In genomic region chrX:99291965-99292364, GRCm38 (mm10) we compare ENCODE assay signal across 10 mouse cellular contexts.
DNase-seq lines count a peak whose midpoint lies in the region; ATAC-seq and TF ChIP-seq lines count a peak whose summit lies in the region.
"Had no signal": no experiment of that assay in that cellular context is flagged by ENCODE, and none has a peak within 500 bp of the region (broad histone marks: within the 10 kb centered on the region; RNA-seq: fewer than 3 reads in every experiment).

No protein-coding gene starts in this region.

- peaks cover 3% of the 10 kb centered on the region for H3K36me3 ChIP-seq in heart, adult 2 months (ENCODE audit: control insufficient read depth, insufficient read depth, low read length)
- H3K36me3 ChIP-seq in kidney, embryonic 16.5 days (ENCODE audit: insufficient read depth, low read length): no peaks in the 10 kb centered on the region
- H3K36me3 ChIP-seq in embryonic facial prominence, embryonic 10.5 days (replicated peaks): no peaks in the 10 kb centered on the region
- no peaks in the 10 kb centered on the region for H3K36me3 ChIP-seq in limb, embryonic 13.5 days

- H3K4me2 ChIP-seq in kidney, embryonic 16.5 days (replicated peaks; ENCODE audit: low read depth, low read length): no peak overlapping the region
- no peak overlapping the region for H3K4me2 ChIP-seq in limb, embryonic 13.5 days (replicated peaks)

- ATAC-seq in kidney, embryonic 16.5 days (ENCODE audit: low FRiP score, low TSS enrichment): peak; percentile 71
- 0 out of 2 replicates have a peak, but pooled peaks have one; percentile 22 for ATAC-seq in limb, embryonic 13.5 days (ENCODE audit: low FRiP score, low read depth)

- TF ChIP-seq EP300 in heart, adult 2 months (IDR thresholded peaks at IDR 0.05; ENCODE audit: insufficient read depth, low read depth, low read length): no peak

- intact Hi-C loops in heart, adult 2 months (cut with DNase I): loop anchor here (2.0 kb wide), 1 partner anchor 59 kb away; no protein-coding TSS in a partner anchor

- no peaks in the 10 kb centered on the region for H3K27me3 ChIP-seq in heart, adult 2 months (ENCODE audit: control insufficient read depth, insufficient read depth, low read length)
- H3K27me3 ChIP-seq in kidney, embryonic 16.5 days (ENCODE audit: insufficient read depth, low read length): peaks cover 54% of the 10 kb centered on the region
- H3K27me3 ChIP-seq in embryonic facial prominence, embryonic 10.5 days (replicated peaks; ENCODE audit: low read depth, poor library complexity, severe bottlenecking): peaks cover 100% of the 10 kb centered on the region
- peaks cover 85% of the 10 kb centered on the region for H3K27me3 ChIP-seq in limb, embryonic 13.5 days
- H3K27me3 ChIP-seq: Patski had no signal

- WGBS in heart, adult 2 months: 42% methylated on average over 5 of the region's 5 CpGs
- WGBS in kidney, embryonic 16.5 days: 35% methylated on average over 5 of the region's 5 CpGs
- 64% methylated on average over 5 of the region's 5 CpGs for WGBS in embryonic facial prominence, embryonic 10.5 days
- 60% methylated on average over 5 of the region's 5 CpGs for WGBS in limb, embryonic 13.5 days

- peak overlapping the region; percentile 61 for H3K27ac ChIP-seq in heart, adult 2 months
- H3K27ac ChIP-seq in kidney, embryonic 16.5 days (ENCODE audit: low read length): peak overlapping the region; percentile 88
- peak overlapping the region; percentile 35; the same call in 1 of the 2 replicates for H3K27ac ChIP-seq in embryonic facial prominence, embryonic 10.5 days (replicated peaks)
- H3K27ac ChIP-seq in limb, embryonic 13.5 days: no peak overlapping the region

- H3K9ac ChIP-seq in heart, adult 2 months (ENCODE audit: low read depth, low read length): peak overlapping the region; percentile 5; the same call in 1 of the 2 replicates
- H3K9ac ChIP-seq in kidney, embryonic 16.5 days (replicated peaks; ENCODE audit: low read length): 0 out of 2 replicates have a peak overlapping the region, but pooled peaks have one; percentile 16
- H3K9ac ChIP-seq in limb, embryonic 13.5 days: no peak overlapping the region

- H3K9me3 ChIP-seq in kidney, embryonic 16.5 days (ENCODE audit: low read length): no peaks in the 10 kb centered on the region
- no peaks in the 10 kb centered on the region for H3K9me3 ChIP-seq in embryonic facial prominence, embryonic 10.5 days
- no peaks in the 10 kb centered on the region for H3K9me3 ChIP-seq in limb, embryonic 13.5 days

- no peak for TF ChIP-seq POLR2A in heart, adult 2 months (IDR thresholded peaks at IDR 0.05; ENCODE audit: insufficient read depth, low read depth, low read length)

- DNase-seq in heart, adult 2 months: no peak
- DNase-seq in heart, adult 11 months: no peak
- DNase-seq in kidney, adult 9 months: no peak
- DNase-seq in embryonic facial prominence, embryonic 10.5 days (ENCODE audit: low spot score): no peak
- DNase-seq in layer of hippocampus, adult 8-10 months (ENCODE audit: low spot score in 2 of 2): no peak
- no peak for DNase-seq in retina, postnatal 1 day
- DNase-seq: cerebellum, adult 2 months had no signal

- no peak for TF ChIP-seq CTCF in heart, adult 2 months (IDR thresholded peaks at IDR 0.05)

- H3K4me1 ChIP-seq in heart, adult 2 months (ENCODE audit: control insufficient read depth, insufficient read depth, low read length): peaks cover 19% of the 10 kb centered on the region
- peaks cover 37% of the 10 kb centered on the region for H3K4me1 ChIP-seq in kidney, embryonic 16.5 days (ENCODE audit: insufficient read depth, low read length)
- H3K4me1 ChIP-seq in embryonic facial prominence, embryonic 10.5 days: peaks cover 15% of the 10 kb centered on the region
- H3K4me1 ChIP-seq in limb, embryonic 13.5 days: peaks cover 16% of the 10 kb centered on the region

- no peaks in the 10 kb centered on the region for H3K79me2 ChIP-seq in heart, adult 2 months (replicated peaks; ENCODE audit: control insufficient read depth, insufficient read depth, low read length)

- no peak overlapping the region for H3K4me3 ChIP-seq in heart, adult 2 months
- H3K4me3 ChIP-seq in kidney, embryonic 16.5 days (ENCODE audit: low read length): no peak overlapping the region
- H3K4me3 ChIP-seq in embryonic facial prominence, embryonic 10.5 days: no peak overlapping the region
- no peak overlapping the region for H3K4me3 ChIP-seq in limb, embryonic 13.5 days
